Mouse (Mus musculus): ENCODE measurements around the gene Vdr.

DNA sequence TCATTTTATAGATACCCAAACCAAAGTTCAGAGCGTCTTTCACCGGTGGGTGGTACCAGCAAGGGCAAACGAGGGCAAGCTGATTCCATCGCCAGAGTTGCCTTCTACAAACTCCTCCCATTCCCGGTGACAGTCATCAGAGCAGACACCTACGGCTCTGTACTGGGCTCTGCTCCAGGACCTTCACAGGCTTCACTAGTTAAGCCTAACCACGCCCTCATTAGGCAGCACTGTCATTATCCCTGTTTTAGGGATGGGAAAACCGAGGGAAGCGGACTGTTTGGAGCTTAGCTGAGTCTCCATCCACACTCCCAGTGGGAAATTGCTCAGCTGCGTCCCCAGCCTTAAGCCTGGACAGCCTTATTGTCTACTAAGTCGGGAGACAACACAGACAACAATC lies 20.4 kb downstream of the Vdr start:
- no peak for TF ChIP-seq CTCF (IDR thresholded peaks at IDR 0.05; ENCODE audit: low read depth, low read length)
- no peak for TF ChIP-seq POLR2A (IDR thresholded peaks at IDR 0.05; ENCODE audit: extremely low read depth, insufficient read depth, low read length)
